Mouse (Mus musculus): ENCODE data around the gene Taf12. TPM values are rescaled to one million over a fixed set of nuclear protein-coding genes. Genes with fewer than 3 reads are reported as not detected.

Gene Taf12
- polyA plus RNA-seq, 1 experiment: 26.6 TPM

GRCm38 (mm10) chr4:132240367-132240766 lies 33.8 kb upstream of the Taf12 start:
- Histone ChIP-seq H3K79me2 (ENCODE audit: control insufficient read depth, insufficient read depth) (no peaks in the 10 kb centered on the region), H3K4me2 (ENCODE audit: low read depth) (no peak overlapping the region), H3K27me3 (ENCODE audit: control insufficient read depth, insufficient read depth, insufficient read length) (no peaks in the 10 kb centered on the region), H3K36me3 (ENCODE audit: control insufficient read depth, insufficient read depth) (peaks cover 30% of the 10 kb centered on the region), H3K4me3 (no peak overlapping the region), H3ac (ENCODE audit: control insufficient read depth, insufficient read length) (no peak overlapping the region)
- TF ChIP-seq TCF12 (IDR thresholded peaks at IDR 0.05; ENCODE audit: insufficient read depth, poor library complexity, severe bottlenecking) (no peak), USF1 (IDR thresholded peaks at IDR 0.05; ENCODE audit: low read depth) (no peak), E2F4 (IDR thresholded peaks at IDR 0.05; ENCODE audit: insufficient read depth) (no peak), MYOG (IDR thresholded peaks at IDR 0.05; ENCODE audit: control insufficient read depth in 1 of 3, insufficient read depth in 1 of 3, insufficient read length in 2 of 3, low read depth in 2 of 3) (no peak)

GRCm38 (mm10) chr4:132241208-132241607 lies 33.0 kb upstream of the Taf12 start:
- Histone ChIP-seq H3K4me3 (no peak overlapping the region), H3K4me2 (ENCODE audit: low read depth) (no peak overlapping the region), H3K79me2 (ENCODE audit: control insufficient read depth, insufficient read depth) (no peaks in the 10 kb centered on the region), H3K36me3 (ENCODE audit: control insufficient read depth, insufficient read depth) (peaks cover 26% of the 10 kb centered on the region), H3K27me3 (ENCODE audit: control insufficient read depth, insufficient read depth, insufficient read length) (no peaks in the 10 kb centered on the region), H3ac (ENCODE audit: control insufficient read depth, insufficient read length) (no peak overlapping the region)
- TF ChIP-seq CEBPB (IDR thresholded peaks at IDR 0.05; ENCODE audit: insufficient read depth, poor library complexity, severe bottlenecking) (no peak), MAX (IDR thresholded peaks at IDR 0.05; ENCODE audit: low read depth) (no peak), REST (IDR thresholded peaks at IDR 0.05; ENCODE audit: insufficient read depth, insufficient read length) (no peak), POLR2A (IDR thresholded peaks at IDR 0.05; ENCODE audit: insufficient read length, low read depth) (no peak), POLR2AphosphoS2 (IDR thresholded peaks at IDR 0.05; ENCODE audit: insufficient read length, low read depth) (no peak), TCF3 (IDR thresholded peaks at IDR 0.05; ENCODE audit: insufficient read length, low read depth) (no peak)

- no peak for TF ChIP-seq TCF3 (IDR thresholded peaks at IDR 0.05; ENCODE audit: insufficient read length, low read depth)
- TF ChIP-seq USF1 (IDR thresholded peaks at IDR 0.05; ENCODE audit: low read depth): no peak
- no peak for TF ChIP-seq REST (IDR thresholded peaks at IDR 0.05; ENCODE audit: insufficient read depth, insufficient read length)
- no peak for TF ChIP-seq POLR2A (IDR thresholded peaks at IDR 0.05; ENCODE audit: insufficient read length, low read depth)
- Histone ChIP-seq H3K27me3 (ENCODE audit: control insufficient read depth, insufficient read depth, insufficient read length) (no peaks in the 10 kb centered on the region), H3K4me2 (ENCODE audit: low read depth) (no peak overlapping the region), H3K4me3 (no peak overlapping the region), H3ac (ENCODE audit: control insufficient read depth, insufficient read length) (no peak overlapping the region), H3K79me2 (ENCODE audit: control insufficient read depth, insufficient read depth) (no peaks in the 10 kb centered on the region), H3K36me3 (ENCODE audit: control insufficient read depth, insufficient read depth) (peaks cover 35% of the 10 kb centered on the region)
Observed at GRCm38 (mm10) chr4:132245643-132246042, 28.5 kb upstream of the Taf12 start.

GRCm38 (mm10) chr4:132247451-132247997 lies 26.7 kb upstream of the Taf12 start:
- TF ChIP-seq MYOD1 (IDR thresholded peaks at IDR 0.05; ENCODE audit: control insufficient read depth in 1 of 3, insufficient read length in 2 of 3, low read depth in 2 of 3): no peak
- no peak for TF ChIP-seq E2F4 (IDR thresholded peaks at IDR 0.05; ENCODE audit: insufficient read depth)
- TF ChIP-seq MAX (IDR thresholded peaks at IDR 0.05; ENCODE audit: low read depth): no peak
- TF ChIP-seq SRF (IDR thresholded peaks at IDR 0.05; ENCODE audit: control insufficient read depth, insufficient read length, low read depth): no peak
- TF ChIP-seq POLR2A (IDR thresholded peaks at IDR 0.05; ENCODE audit: insufficient read length, low read depth): no peak
- TF ChIP-seq REST (IDR thresholded peaks at IDR 0.05; ENCODE audit: insufficient read depth, insufficient read length): no peak
- no peak for TF ChIP-seq TCF12 (IDR thresholded peaks at IDR 0.05; ENCODE audit: insufficient read depth, poor library complexity, severe bottlenecking)
- Histone ChIP-seq H3K4me3 (no peak overlapping the region), H3K79me2 (ENCODE audit: control insufficient read depth, insufficient read depth) (no peaks in the 10 kb centered on the region), H3ac (ENCODE audit: control insufficient read depth, insufficient read length) (no peak overlapping the region), H3K27me3 (ENCODE audit: control insufficient read depth, insufficient read depth, insufficient read length) (no peaks in the 10 kb centered on the region), H3K36me3 (ENCODE audit: control insufficient read depth, insufficient read depth) (peaks cover 41% of the 10 kb centered on the region), H3K4me2 (ENCODE audit: low read depth) (no peak overlapping the region)

- Histone ChIP-seq H3ac (ENCODE audit: control insufficient read depth, insufficient read length) (no peak overlapping the region), H3K27me3 (ENCODE audit: control insufficient read depth, insufficient read depth, insufficient read length) (no peaks in the 10 kb centered on the region), H3K36me3 (ENCODE audit: control insufficient read depth, insufficient read depth) (peaks cover 25% of the 10 kb centered on the region), H3K4me3 (no peak overlapping the region), H3K4me2 (ENCODE audit: low read depth) (no peak overlapping the region), H3K79me2 (ENCODE audit: control insufficient read depth, insufficient read depth) (peaks cover 27% of the 10 kb centered on the region)
- TF ChIP-seq MYOG (IDR thresholded peaks at IDR 0.05; ENCODE audit: control insufficient read depth in 1 of 3, insufficient read depth in 1 of 3, insufficient read length in 2 of 3, low read depth in 2 of 3): no peak
- no peak for TF ChIP-seq POLR2A (IDR thresholded peaks at IDR 0.05; ENCODE audit: insufficient read length, low read depth)
- no peak for TF ChIP-seq TCF12 (IDR thresholded peaks at IDR 0.05; ENCODE audit: insufficient read depth, poor library complexity, severe bottlenecking)
- TF ChIP-seq E2F4 (IDR thresholded peaks at IDR 0.05; ENCODE audit: insufficient read depth): no peak
- TF ChIP-seq MAX (IDR thresholded peaks at IDR 0.05; ENCODE audit: low read depth): no peak
Observed at GRCm38 (mm10) chr4:132251596-132251995, 22.6 kb upstream of the Taf12 start.

GRCm38 (mm10) chr4:132253128-132253527 lies 21.0 kb upstream of the Taf12 start:
- peaks cover 42% of the 10 kb centered on the region for H3K79me2 ChIP-seq (ENCODE audit: control insufficient read depth, insufficient read depth)
- H3K4me2 ChIP-seq (ENCODE audit: low read depth): no peak overlapping the region
- peaks cover 21% of the 10 kb centered on the region for H3K36me3 ChIP-seq (ENCODE audit: control insufficient read depth, insufficient read depth)
- TF ChIP-seq MYOG (IDR thresholded peaks at IDR 0.05; ENCODE audit: control insufficient read depth in 1 of 3, insufficient read depth in 1 of 3, insufficient read length in 2 of 3, low read depth in 2 of 3) (no peak), TCF3 (IDR thresholded peaks at IDR 0.05; ENCODE audit: insufficient read length, low read depth) (no peak), REST (IDR thresholded peaks at IDR 0.05; ENCODE audit: insufficient read depth, insufficient read length) (no peak), POLR2AphosphoS2 (IDR thresholded peaks at IDR 0.05; ENCODE audit: insufficient read length, low read depth) (no peak), MYOD1 (IDR thresholded peaks at IDR 0.05; ENCODE audit: control insufficient read depth in 1 of 3, insufficient read length in 2 of 3, low read depth in 2 of 3) (no peak)
- no peaks in the 10 kb centered on the region for H3K27me3 ChIP-seq (ENCODE audit: control insufficient read depth, insufficient read depth, insufficient read length)
- H3ac ChIP-seq (ENCODE audit: control insufficient read depth, insufficient read length): no peak overlapping the region
- no peak overlapping the region for H3K4me3 ChIP-seq

All from myocyte (in vitro differentiated cells).